Mouse (Mus musculus) midbrain, embryonic 14.5 days (tissue): ENCODE measurements around the gene Abcg1. TPM values are rescaled to one million over a fixed set of nuclear protein-coding genes. Genes with fewer than 3 reads are reported as not detected.

ENCODE experiments used
- ATAC-seq: fragments of 200-750 bp; cut with Nextera tagmentation; 2 replicates; pipeline ENCODE4 v1.8.0; 2017; ENCODE audit warnings: moderate number of reproducible peaks, moderate library complexity; ENCODE audit not compliant: low FRiP score, low TSS enrichment
- DNase-seq: peaks from one replicate; pipeline ENCODE4 v3.0.0-alpha.2; 2015
- H3K27ac ChIP-seq: fragments of 300-500 bp; sonication (generic); replicated peaks from 2 replicates; pipeline ENCODE4 v1.5.1; 2014; ENCODE audit warnings: mild to moderate bottlenecking, low read depth, low read length, moderate library complexity
- H3K27me3 ChIP-seq: fragments of 300-500 bp; sonication (generic); 2 replicates; pipeline ENCODE4 v1.6.1; 2014; ENCODE audit warnings: low read length, control low read depth, mixed read lengths; ENCODE audit not compliant: control insufficient read depth, insufficient read depth
- H3K36me3 ChIP-seq: fragments of 300-500 bp; sonication (generic); 2 replicates; pipeline ENCODE4 v1.6.1; 2014; ENCODE audit warnings: low read length, control low read depth; ENCODE audit not compliant: control insufficient read depth, insufficient read depth
- H3K4me1 ChIP-seq: fragments of 300-500 bp; sonication (generic); 2 replicates; pipeline ENCODE4 v1.6.1; 2014; ENCODE audit warnings: mild to moderate bottlenecking, antibody characterized with exemption, low read length, control low read depth; ENCODE audit not compliant: control insufficient read depth, insufficient read depth
- H3K4me2 ChIP-seq: fragments of 300-500 bp; sonication (generic); 2 replicates; pipeline ENCODE4 v1.6.1; 2014; ENCODE audit warnings: mild to moderate bottlenecking, low read length, moderate library complexity
- H3K4me3 ChIP-seq: fragments of 300-500 bp; sonication (generic); replicated peaks from 2 replicates; pipeline ENCODE4 v1.5.1; 2014; ENCODE audit warnings: low read depth, low read length
- H3K9ac ChIP-seq: fragments of 300-500 bp; sonication (generic); replicated peaks from 2 replicates; pipeline ENCODE4 v1.6.1; 2014; ENCODE audit warnings: mild to moderate bottlenecking, low read length, moderate library complexity
- H3K9me3 ChIP-seq: fragments of 300-500 bp; sonication (generic); 2 replicates; pipeline ENCODE4 v1.6.1; 2016; ENCODE audit warnings: low read length, control low read depth, mixed read lengths; ENCODE audit not compliant: control insufficient read depth
- WGBS: fragments of 180-500 bp; shearing (Covaris S2); extraction: QIAGEN DNeasy Blood & Tissue Kit; methylation state at CpG from one replicate; pipeline ENCODE4 v1.1.7; 2014; 5-methylcytosine and 5-hydroxymethylcytosine counted together
- polyA plus RNA-seq: library from polyadenylated mRNA; unstranded; fragments of >200 nt; fragmentation: Nextera tagmentation; extraction: Ambion mirVana; gene quantifications from 2 replicates; pipeline ENCODE4 v1.2.1, GENCODE M21; 2014

Gene Abcg1
- polyA plus RNA-seq, 1 experiment from 2014 or later: 23.1 TPM

DNA sequence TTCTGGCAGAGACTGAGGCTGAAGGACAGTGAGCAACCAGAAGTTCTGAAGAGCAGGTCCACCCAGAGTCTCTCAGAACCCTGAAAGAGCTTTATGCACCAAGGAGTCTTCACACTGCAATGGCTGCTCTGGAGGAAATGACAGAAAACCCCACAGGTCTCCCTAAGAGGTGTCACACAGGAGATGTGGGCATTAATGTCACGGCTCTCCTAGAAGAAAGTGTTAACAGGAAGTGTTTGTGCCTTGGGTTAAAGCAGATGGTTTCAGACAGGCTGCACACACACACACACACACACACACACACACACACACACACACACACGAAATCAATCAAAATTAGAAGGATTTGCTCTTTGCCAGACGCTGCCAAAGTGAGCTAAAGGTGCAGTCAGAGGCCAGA is 78.8 kb downstream of the Abcg1 start:
- no peaks in the 10 kb centered on the region for H3K27me3 ChIP-seq
- no peak overlapping the region for H3K4me3 ChIP-seq
- H3K36me3 ChIP-seq: no peaks in the 10 kb centered on the region
- no peak overlapping the region for H3K27ac ChIP-seq
- H3K9me3 ChIP-seq: no peaks in the 10 kb centered on the region
- DNase-seq (no peak), ATAC-seq (no peak)
- H3K4me1 ChIP-seq: no peaks in the 10 kb centered on the region
- no peak overlapping the region for H3K9ac ChIP-seq
- 69% methylated on average over 3 of the region's 3 CpGs for WGBS
- H3K4me2 ChIP-seq: no peak overlapping the region

GRCm38 (mm10) chr17:31136821-31137220 is 79.3 kb downstream of the Abcg1 start:
- DNase-seq: no peak
- H3K27me3 ChIP-seq: no peaks in the 10 kb centered on the region

GRCm38 (mm10) chr17:31138398-31138797 is 80.9 kb downstream of the Abcg1 start:
- Histone ChIP-seq H3K9me3 (no peaks in the 10 kb centered on the region), H3K4me1 (no peaks in the 10 kb centered on the region), H3K4me3 (no peak overlapping the region), H3K27ac (no peak overlapping the region), H3K36me3 (no peaks in the 10 kb centered on the region), H3K4me2 (no peak overlapping the region), H3K27me3 (no peaks in the 10 kb centered on the region), H3K9ac (no peak overlapping the region)
- ATAC-seq: no peak
- peak; percentile 86 for DNase-seq
- 27% methylated on average over 5 of the region's 5 CpGs for WGBS

More at GRCm38 (mm10) chr17:31136821-31137220, 79.3 kb downstream of the Abcg1 start:
- Histone ChIP-seq H3K27ac (no peak overlapping the region), H3K9me3 (no peaks in the 10 kb centered on the region), H3K4me1 (no peaks in the 10 kb centered on the region), H3K4me2 (no peak overlapping the region), H3K9ac (no peak overlapping the region), H3K4me3 (no peak overlapping the region), H3K36me3 (no peaks in the 10 kb centered on the region)
- no peak for ATAC-seq
- WGBS: 89% methylated on average over 1 of the region's 1 CpGs

GRCm38 (mm10) chr17:31142116-31142515 is 84.6 kb downstream of the Abcg1 start:
- ATAC-seq (no peak), DNase-seq (no peak)
- no peaks in the 10 kb centered on the region for H3K27me3 ChIP-seq
- no peak overlapping the region for H3K4me2 ChIP-seq
- H3K9ac ChIP-seq: no peak overlapping the region
- H3K27ac ChIP-seq: no peak overlapping the region
- H3K36me3 ChIP-seq: no peaks in the 10 kb centered on the region
- H3K9me3 ChIP-seq: no peaks in the 10 kb centered on the region
- H3K4me3 ChIP-seq: no peak overlapping the region
- H3K4me1 ChIP-seq: no peaks in the 10 kb centered on the region
- WGBS: 91% methylated on average over 7 of the region's 7 CpGs

GRCm38 (mm10) chr17:31144040-31145037 is 86.9 kb downstream of the Abcg1 start, which contains the start of gene Tff2:
Tff2 (minus strand) TSS chr17:31144282.
- no peak within 1 kb of the TSS for H3K4me2 ChIP-seq

GRCm38 (mm10) chr17:31145998-31146397 is 88.5 kb downstream of the Abcg1 start:
- ATAC-seq: no peak
- H3K27ac ChIP-seq: no peak overlapping the region
- H3K9ac ChIP-seq: no peak overlapping the region

More at GRCm38 (mm10) chr17:31144040-31145037, 86.9 kb downstream of the Abcg1 start, which contains the start of gene Tff2:
- DNase-seq (peak; percentile 56), ATAC-seq (no peak)
- no peak within 1 kb of the TSS for H3K4me3 ChIP-seq
- H3K9ac ChIP-seq: no peak within 1 kb of the TSS
- no peaks in the 10 kb centered on the region for H3K27me3 ChIP-seq
- WGBS: 70% methylated on average over 15 of the region's 15 CpGs
- H3K9me3 ChIP-seq: peaks cover 3% of the 10 kb centered on the region; the same call in 1 of the 2 replicates
- no peak within 1 kb of the TSS for H3K27ac ChIP-seq
- H3K36me3 ChIP-seq: no peaks in the 10 kb centered on the region
- H3K4me1 ChIP-seq: no peaks in the 10 kb centered on the region

GRCm38 (mm10) chr17:31152512-31152911 is 95.0 kb downstream of the Abcg1 start:
- ATAC-seq (no peak), DNase-seq (no peak)
- Histone ChIP-seq H3K4me2 (no peak overlapping the region), H3K9ac (no peak overlapping the region), H3K4me1 (no peaks in the 10 kb centered on the region), H3K27ac (no peak overlapping the region), H3K36me3 (no peaks in the 10 kb centered on the region), H3K27me3 (no peaks in the 10 kb centered on the region), H3K4me3 (no peak overlapping the region), H3K9me3 (peaks cover 3% of the 10 kb centered on the region; the same call in 1 of the 2 replicates)
- WGBS: 31% methylated on average over 5 of the region's 5 CpGs

More at GRCm38 (mm10) chr17:31145998-31146397, 88.5 kb downstream of the Abcg1 start:
- no peaks in the 10 kb centered on the region for H3K36me3 ChIP-seq
- H3K27me3 ChIP-seq: no peaks in the 10 kb centered on the region
- peaks cover 3% of the 10 kb centered on the region; the same call in 1 of the 2 replicates for H3K9me3 ChIP-seq
- DNase-seq: no peak
- no peak overlapping the region for H3K4me3 ChIP-seq
- H3K4me1 ChIP-seq: no peaks in the 10 kb centered on the region
- 86% methylated on average over 9 of the region's 9 CpGs for WGBS
- H3K4me2 ChIP-seq: no peak overlapping the region

GRCm38 (mm10) chr17:31152966-31153499 is 95.6 kb downstream of the Abcg1 start:
- WGBS: 87% methylated on average over 9 of the region's 9 CpGs
- Histone ChIP-seq H3K27me3 (no peaks in the 10 kb centered on the region), H3K4me1 (no peaks in the 10 kb centered on the region), H3K4me3 (no peak overlapping the region), H3K4me2 (no peak overlapping the region), H3K9me3 (peaks cover 3% of the 10 kb centered on the region; the same call in 1 of the 2 replicates), H3K9ac (no peak overlapping the region), H3K27ac (no peak overlapping the region), H3K36me3 (no peaks in the 10 kb centered on the region)
- no peak for ATAC-seq
- no peak for DNase-seq
